Comparison of ENCODE assay signal across 22 mouse cellular contexts in the genomic region with DNA sequence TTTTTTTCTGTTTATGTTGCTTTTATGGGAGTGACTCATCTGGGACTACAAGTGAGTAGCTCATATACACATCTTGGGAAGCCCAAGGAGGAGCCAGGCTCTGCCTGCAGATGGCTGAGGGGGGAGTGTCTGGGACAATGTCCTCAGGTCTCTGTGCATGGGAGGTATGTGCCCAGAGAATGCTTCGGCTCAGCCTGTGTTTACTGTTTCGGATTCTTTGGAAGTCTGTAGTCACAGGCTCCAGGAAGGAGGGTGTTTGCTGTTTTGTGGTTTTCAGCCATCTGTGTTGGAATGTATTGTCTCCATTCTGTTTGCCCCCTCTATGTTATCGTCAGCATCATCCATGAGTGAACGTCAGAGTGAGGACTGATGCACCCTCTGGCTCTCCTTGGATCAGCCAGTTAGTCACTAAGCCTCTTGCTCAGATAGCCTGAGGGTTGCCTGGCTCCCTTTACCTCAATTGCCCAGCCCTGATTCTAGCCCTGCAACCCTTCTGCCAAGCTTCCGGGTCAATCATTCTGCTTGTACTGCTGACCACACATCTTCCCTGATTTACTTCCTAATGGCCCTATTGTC. TPM values are rescaled to one million over a fixed set of nuclear protein-coding genes. Genes with fewer than 3 reads are reported as not detected.
A peak's percentile ranks its signal among the peaks of the same experiment; 100 is the strongest.
DNase-seq lines count a peak whose midpoint lies in the region; ATAC-seq and TF ChIP-seq lines count a peak whose summit lies in the region.
"Had no signal": no experiment of that assay in that cellular context is flagged by ENCODE, and none has a peak within 500 bp of the region (broad histone marks: within the 10 kb centered on the region; RNA-seq: fewer than 3 reads in every experiment).

No protein-coding gene starts in this region.

- TF ChIP-seq CTCF in C2C12 (IDR thresholded peaks at IDR 0.05; ENCODE audit: control insufficient read depth, insufficient read depth, insufficient read length): no peak

- no peak overlapping the region for H3K4me3 ChIP-seq in C2C12 (ENCODE audit: insufficient read depth, poor library complexity, severe bottlenecking)
- no peak overlapping the region for H3K4me3 ChIP-seq in embryonic facial prominence, embryonic 13.5 days
- H3K4me3 ChIP-seq in limb, embryonic 13.5 days: no peak overlapping the region
- no peak overlapping the region for H3K4me3 ChIP-seq in intestine, embryonic 15.5 days (replicated peaks)
- H3K4me3 ChIP-seq in heart, embryonic 12.5 days: no peak overlapping the region
- H3K4me3 ChIP-seq: forebrain, embryonic 10.5 days; hindbrain, embryonic 12.5 days; liver, embryonic 13.5 days; midbrain, embryonic 10.5 days; neural tube, embryonic 12.5 days had no signal

- no peak overlapping the region for H3K4me2 ChIP-seq in embryonic facial prominence, embryonic 13.5 days
- H3K4me2 ChIP-seq in limb, embryonic 13.5 days (replicated peaks): no peak overlapping the region
- H3K4me2 ChIP-seq in intestine, embryonic 15.5 days (replicated peaks): no peak overlapping the region
- no peak overlapping the region for H3K4me2 ChIP-seq in heart, embryonic 12.5 days
- H3K4me2 ChIP-seq: hindbrain, embryonic 12.5 days; liver, embryonic 13.5 days; neural tube, embryonic 12.5 days had no signal

- WGBS in embryonic facial prominence, embryonic 13.5 days: 37% methylated on average over 5 of the region's 5 CpGs
- 75% methylated on average over 5 of the region's 5 CpGs for WGBS in limb, embryonic 13.5 days
- WGBS in intestine, embryonic 15.5 days: 49% methylated on average over 5 of the region's 5 CpGs
- WGBS in heart, embryonic 12.5 days: 70% methylated on average over 5 of the region's 5 CpGs

- no peaks in the 10 kb centered on the region for H3K36me3 ChIP-seq in C2C12 (ENCODE audit: control insufficient read depth, insufficient read depth)
- H3K36me3 ChIP-seq in embryonic facial prominence, embryonic 13.5 days: no peaks in the 10 kb centered on the region
- H3K36me3 ChIP-seq in limb, embryonic 13.5 days: no peaks in the 10 kb centered on the region
- H3K36me3 ChIP-seq in intestine, embryonic 15.5 days: no peaks in the 10 kb centered on the region
- no peaks in the 10 kb centered on the region for H3K36me3 ChIP-seq in heart, embryonic 12.5 days
- H3K36me3 ChIP-seq: forebrain, embryonic 10.5 days; hindbrain, embryonic 12.5 days; liver, embryonic 13.5 days; midbrain, embryonic 10.5 days; neural tube, embryonic 12.5 days had no signal

- DNase-seq in layer of hippocampus, adult 18-20 months (ENCODE audit: low spot score in 2 of 2): peak; percentile 15 to 30
- DNase-seq in layer of hippocampus, postnatal 10 days (ENCODE audit: low spot score in 2 of 2): no peak
- DNase-seq in adrenal gland, adult 18-20 months (ENCODE audit: low spot score in 2 of 2): no peak
- DNase-seq: adrenal gland, adult 8-10 months; cerebellum, adult 11-12 months; cerebellum, postnatal 25 days; gastrocnemius, postnatal 14 days; heart, postnatal 10 days; kidney, adult 9 months; kidney, postnatal 4 days; liver, embryonic 13.5 days; lung, postnatal 14 days had no signal

- H3K79me2 ChIP-seq in C2C12 (ENCODE audit: control insufficient read depth, insufficient read depth): no peaks in the 10 kb centered on the region

- ATAC-seq in embryonic facial prominence, embryonic 13.5 days (ENCODE audit: insufficient number of reproducible peaks, insufficient read depth, low FRiP score, low TSS enrichment, low read depth): no peak
- no peak for ATAC-seq in limb, embryonic 13.5 days (ENCODE audit: low FRiP score, low read depth)
- ATAC-seq in intestine, embryonic 15.5 days: no peak
- ATAC-seq in heart, embryonic 12.5 days (ENCODE audit: insufficient number of reproducible peaks, low FRiP score): no peak
- ATAC-seq: inflammation-experienced regulatory T-cells, adult 6 months had no signal

- H3ac ChIP-seq in C2C12 (ENCODE audit: control insufficient read depth, insufficient read length, low read depth): no peak overlapping the region

- peak overlapping the region; percentile 76 for H3K27ac ChIP-seq in embryonic facial prominence, embryonic 13.5 days
- H3K27ac ChIP-seq in limb, embryonic 13.5 days: peak overlapping the region; percentile 75; the same call in 1 of the 2 replicates
- H3K27ac ChIP-seq in intestine, embryonic 15.5 days: no peak overlapping the region
- no peak overlapping the region for H3K27ac ChIP-seq in heart, embryonic 12.5 days (ENCODE audit: poor library complexity, severe bottlenecking)
- H3K27ac ChIP-seq: forebrain, embryonic 10.5 days; hindbrain, embryonic 12.5 days; liver, embryonic 13.5 days; midbrain, embryonic 10.5 days; neural tube, embryonic 12.5 days had no signal

- H3K9me3 ChIP-seq in embryonic facial prominence, embryonic 13.5 days: no peaks in the 10 kb centered on the region
- H3K9me3 ChIP-seq in limb, embryonic 13.5 days: no peaks in the 10 kb centered on the region
- no peaks in the 10 kb centered on the region for H3K9me3 ChIP-seq in intestine, embryonic 15.5 days
- H3K9me3 ChIP-seq in heart, embryonic 12.5 days (replicated peaks): no peaks in the 10 kb centered on the region
- H3K9me3 ChIP-seq: forebrain, embryonic 10.5 days; hindbrain, embryonic 12.5 days; liver, embryonic 13.5 days; midbrain, embryonic 10.5 days; neural tube, embryonic 12.5 days had no signal

- no peaks in the 10 kb centered on the region for H3K27me3 ChIP-seq in C2C12 (ENCODE audit: control insufficient read depth, insufficient read depth, insufficient read length)
- no peaks in the 10 kb centered on the region for H3K27me3 ChIP-seq in embryonic facial prominence, embryonic 13.5 days
- H3K27me3 ChIP-seq in limb, embryonic 13.5 days: no peaks in the 10 kb centered on the region
- no peaks in the 10 kb centered on the region for H3K27me3 ChIP-seq in intestine, embryonic 15.5 days (replicated peaks)
- no peaks in the 10 kb centered on the region for H3K27me3 ChIP-seq in heart, embryonic 12.5 days (replicated peaks)
- H3K27me3 ChIP-seq: hindbrain, embryonic 12.5 days; liver, embryonic 13.5 days; neural tube, embryonic 12.5 days had no signal

- peaks cover 82% of the 10 kb centered on the region for H3K4me1 ChIP-seq in embryonic facial prominence, embryonic 13.5 days
- H3K4me1 ChIP-seq in limb, embryonic 13.5 days: peaks cover 92% of the 10 kb centered on the region
- peaks cover 5% of the 10 kb centered on the region; the same call in 1 of the 2 replicates for H3K4me1 ChIP-seq in intestine, embryonic 15.5 days (replicated peaks)
- H3K4me1 ChIP-seq in heart, embryonic 12.5 days (replicated peaks): peaks cover 24% of the 10 kb centered on the region

- H3K79me3 ChIP-seq in C2C12 (ENCODE audit: low read depth): no peaks in the 10 kb centered on the region

- no peak overlapping the region for H3K9ac ChIP-seq in embryonic facial prominence, embryonic 13.5 days
- H3K9ac ChIP-seq in limb, embryonic 13.5 days: no peak overlapping the region
- H3K9ac ChIP-seq in intestine, embryonic 15.5 days: no peak overlapping the region
- H3K9ac ChIP-seq in heart, embryonic 12.5 days: no peak overlapping the region
- H3K9ac ChIP-seq: hindbrain, embryonic 12.5 days; liver, embryonic 13.5 days; neural tube, embryonic 12.5 days had no signal

TF ChIP-seq in C2C12, 6 proteins besides CTCF, POLR2A, EP300 and RAD21:
- TF ChIP-seq FOSL1 (IDR thresholded peaks at IDR 0.05; ENCODE audit: insufficient read depth, low read length, poor library complexity, severe bottlenecking): peak; percentile 42
- TF ChIP-seq MAX (IDR thresholded peaks at IDR 0.05): peak; percentile 46
- no peak for TF ChIP-seq MYOG (IDR thresholded peaks at IDR 0.05; ENCODE audit: control insufficient read depth, extremely low read depth, insufficient read length)
- TF ChIP-seq MYOD1 (IDR thresholded peaks at IDR 0.05; ENCODE audit: control insufficient read depth, insufficient read length, low read depth): no peak
- TF ChIP-seq USF1 (IDR thresholded peaks at IDR 0.05; ENCODE audit: low read depth): no peak
- no peak for TF ChIP-seq CEBPB (IDR thresholded peaks at IDR 0.05; ENCODE audit: low read depth)

RNA-seq across cellular contexts. Expression of a gene that starts 12.3 kb away (rescaled TPM):
- under 1 TPM; 0.08 to 0.32 TPM for total RNA-seq in layer of hippocampus, adult 18-20 months (2021)
- total RNA-seq in layer of hippocampus, postnatal 10 days (2021): under 1 TPM; 0.09 to 0.11 TPM
- 0.18 TPM for polyA plus RNA-seq in C2C12 (2012; fragmentation: generic; extraction: Trizol)
- 0.53 and 0.73 TPM in 2 replicates for polyA plus RNA-seq in embryonic facial prominence, embryonic 13.5 days (2015; fragmentation: Nextera tagmentation; extraction: Ambion mirVana)
- polyA plus RNA-seq in limb, embryonic 13.5 days (2015; fragmentation: Nextera tagmentation; extraction: Ambion mirVana): 0.55 and 1.2 TPM in 2 replicates
- under 1 TPM; 0.43 to 0.67 TPM for total RNA-seq in adrenal gland, adult 18-20 months (2021)
- 0.58 and 0.93 TPM in 2 replicates for polyA plus RNA-seq in intestine, embryonic 15.5 days (2015; fragmentation: Nextera tagmentation; extraction: Ambion mirVana)
- polyA plus RNA-seq in heart, embryonic 12.5 days (2016; fragmentation: Nextera tagmentation; extraction: Ambion mirVana): 0.05 and 0.11 TPM in 2 replicates

RNA-seq across cellular contexts. Expression of a gene that starts 35.8 kb away (rescaled TPM):
- 10 to 100 TPM; 74.6 to 94.0 TPM for total RNA-seq in layer of hippocampus, adult 18-20 months (2021)
- 10 to 100 TPM; 95.0 to 96.7 TPM for total RNA-seq in layer of hippocampus, postnatal 10 days (2021)
- 38.5 TPM for polyA plus RNA-seq in C2C12 (2012; fragmentation: generic; extraction: Trizol)
- 1,128 and 1,158 TPM in 2 replicates for polyA plus RNA-seq in embryonic facial prominence, embryonic 13.5 days (2015; fragmentation: Nextera tagmentation; extraction: Ambion mirVana)
- 1,212 and 1,268 TPM in 2 replicates for polyA plus RNA-seq in limb, embryonic 13.5 days (2015; fragmentation: Nextera tagmentation; extraction: Ambion mirVana)
- 100 to 1,000 TPM in 1 of 2 experiments, 10 to 100 TPM in 1; 74.6 to 150 TPM for total RNA-seq in adrenal gland, adult 18-20 months (2021)
- polyA plus RNA-seq in intestine, embryonic 15.5 days (2015; fragmentation: Nextera tagmentation; extraction: Ambion mirVana): 426 and 441 TPM in 2 replicates
- polyA plus RNA-seq in heart, embryonic 12.5 days (2016; fragmentation: Nextera tagmentation; extraction: Ambion mirVana): 371 and 382 TPM in 2 replicates

RNA-seq across cellular contexts. Expression of a gene that starts 52.8 kb away (rescaled TPM):
- under 1 TPM; 0.52 to 0.96 TPM for total RNA-seq in layer of hippocampus, adult 18-20 months (2021)
- 10 to 100 TPM; 16.6 to 19.1 TPM for total RNA-seq in layer of hippocampus, postnatal 10 days (2021)
- polyA plus RNA-seq in C2C12 (2012; fragmentation: generic; extraction: Trizol): 83.8 TPM
- 272 and 279 TPM in 2 replicates for polyA plus RNA-seq in embryonic facial prominence, embryonic 13.5 days (2015; fragmentation: Nextera tagmentation; extraction: Ambion mirVana)
- polyA plus RNA-seq in limb, embryonic 13.5 days (2015; fragmentation: Nextera tagmentation; extraction: Ambion mirVana): 270 and 275 TPM in 2 replicates
- 1 to 10 TPM; 3.2 to 4.3 TPM for total RNA-seq in adrenal gland, adult 18-20 months (2021)
- polyA plus RNA-seq in intestine, embryonic 15.5 days (2015; fragmentation: Nextera tagmentation; extraction: Ambion mirVana): 183 and 194 TPM in 2 replicates
- 196 and 201 TPM in 2 replicates for polyA plus RNA-seq in heart, embryonic 12.5 days (2016; fragmentation: Nextera tagmentation; extraction: Ambion mirVana)

Comparison
In these comparisons a context has a peak if more than half of its experiments do, and no peak if none do; other contexts are left out.
1. DNase-seq: peak in layer of hippocampus, adult 18-20 months (2 of 2); none in layer of hippocampus, postnatal 10 days (0 of 2) and adrenal gland, adult 18-20 months (0 of 2).
2. H3K27ac ChIP-seq: peak in embryonic facial prominence, embryonic 13.5 days (single experiment) and limb, embryonic 13.5 days (single experiment); none in intestine, embryonic 15.5 days (single experiment) and heart, embryonic 12.5 days (single experiment).